Mouse (Mus musculus) thymus, postnatal 4 days (tissue): ENCODE measurements around the gene Ankrd13d.

ENCODE experiments used
- DNase-seq: peaks from one replicate; pipeline ENCODE4 v3.0.0; 2021

Ankrd13d gene

GRCm38 (mm10) chr19:4300852-4301734 lies 18.2 kb upstream of the Ankrd13d start:
- DNase-seq = peak; percentile 50

- DNase-seq = peak; percentile 78
Observed at GRCm38 (mm10) chr19:4300271-4300704, 17.4 kb upstream of the Ankrd13d start.

GRCm38 (mm10) chr19:4299574-4300270 lies 16.8 kb upstream of the Ankrd13d start:
- DNase-seq = peak; percentile 37

- DNase-seq = no peak
Observed at GRCm38 (mm10) chr19:4299126-4299525, 16.2 kb upstream of the Ankrd13d start.

GRCm38 (mm10) chr19:4298322-4299121 lies 15.6 kb upstream of the Ankrd13d start:
- peak; percentile 45 for DNase-seq

GRCm38 (mm10) chr19:4297851-4298250 lies 14.9 kb upstream of the Ankrd13d start:
- DNase-seq = peak; percentile 56

GRCm38 (mm10) chr19:4296611-4297010 lies 13.7 kb upstream of the Ankrd13d start:
- DNase-seq = peak; percentile 35

GRCm38 (mm10) chr19:4295391-4295790 lies 12.5 kb upstream of the Ankrd13d start:
- DNase-seq = no peak

GRCm38 (mm10) chr19:4294381-4295097 lies 11.6 kb upstream of the Ankrd13d start:
- DNase-seq = peak; percentile 89

GRCm38 (mm10) chr19:4291161-4291560 lies 8.2 kb upstream of the Ankrd13d start:
- DNase-seq = no peak

- DNase-seq = peak; percentile 21
Observed at GRCm38 (mm10) chr19:4290749-4291148, 7.8 kb upstream of the Ankrd13d start.

- DNase-seq = no peak
Observed at GRCm38 (mm10) chr19:4283653-4284052, 716 bp upstream of the Ankrd13d start.

- no peak for DNase-seq
Observed at GRCm38 (mm10) chr19:4280425-4280824, 2.5 kb downstream of the Ankrd13d start.

- peak; percentile 58 for DNase-seq
Observed at GRCm38 (mm10) chr19:4279487-4279886, 3.5 kb downstream of the Ankrd13d start.

- DNase-seq = no peak
Observed at GRCm38 (mm10) chr19:4270972-4271371, 12.0 kb downstream of the Ankrd13d start.

- DNase-seq = no peak
Observed at GRCm38 (mm10) chr19:4270187-4270586, 12.8 kb downstream of the Ankrd13d start.

GRCm38 (mm10) chr19:4268566-4269361 lies 14.2 kb downstream of the Ankrd13d start, which contains the start of gene Ssh3:
Ssh3 (minus strand) TSS chr19:4269180.
- DNase-seq = peak; percentile 77

GRCm38 (mm10) chr19:4265956-4266355 lies 17.0 kb downstream of the Ankrd13d start:
- peak; percentile 42 for DNase-seq

GRCm38 (mm10) chr19:4264171-4264780 lies 18.7 kb downstream of the Ankrd13d start:
- no peak for DNase-seq

GRCm38 (mm10) chr19:4263702-4264101 lies 19.2 kb downstream of the Ankrd13d start:
- DNase-seq = peak; percentile 27

- DNase-seq = peak; percentile 11
Observed at GRCm38 (mm10) chr19:4262756-4263155, 20.2 kb downstream of the Ankrd13d start.
